Mouse (Mus musculus): ENCODE measurements around the gene Cutal.

Cutal gene

DNA sequence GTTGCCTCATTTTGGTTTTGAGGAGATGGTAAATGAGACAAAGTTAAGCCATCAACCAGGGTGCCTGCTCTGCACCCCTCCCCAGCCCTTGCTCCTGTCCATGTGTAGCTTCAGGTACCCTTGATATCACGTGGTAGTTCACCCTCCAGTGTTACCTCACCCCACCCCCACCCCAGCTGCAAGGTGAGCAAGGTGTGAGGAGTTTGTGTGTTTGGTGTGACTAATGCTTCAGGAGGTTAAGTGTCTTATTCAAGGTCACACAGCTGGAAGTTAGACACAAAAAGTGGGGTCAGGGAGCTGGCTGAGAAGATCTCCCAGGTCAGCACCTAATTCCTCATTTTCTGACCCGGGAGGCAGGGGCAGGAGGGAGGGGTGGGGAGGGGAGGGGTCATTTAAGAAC is 48.5 kb downstream of the Cutal start:
- no peak for DNase-seq

DNA sequence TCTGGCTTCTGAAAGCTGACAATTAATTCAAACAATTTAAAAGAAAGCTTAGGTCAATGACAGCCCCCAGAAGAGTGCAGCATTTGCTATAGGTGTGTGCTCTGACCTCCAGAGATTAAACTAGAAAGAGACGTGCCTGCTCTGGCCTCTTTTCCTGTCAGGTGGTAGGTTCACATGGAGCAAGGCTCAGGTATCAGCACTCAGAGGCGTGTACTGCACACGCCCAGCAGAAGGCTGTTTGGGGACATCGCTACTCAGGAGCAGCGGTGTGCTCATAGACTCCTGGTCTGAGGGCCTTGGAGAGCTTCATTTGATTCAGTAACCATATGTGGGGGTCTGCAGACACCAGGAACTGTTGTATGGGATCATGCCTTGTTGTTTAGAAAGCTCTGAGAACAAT is 53.1 kb downstream of the Cutal start:
- no peak for DNase-seq

DNA sequence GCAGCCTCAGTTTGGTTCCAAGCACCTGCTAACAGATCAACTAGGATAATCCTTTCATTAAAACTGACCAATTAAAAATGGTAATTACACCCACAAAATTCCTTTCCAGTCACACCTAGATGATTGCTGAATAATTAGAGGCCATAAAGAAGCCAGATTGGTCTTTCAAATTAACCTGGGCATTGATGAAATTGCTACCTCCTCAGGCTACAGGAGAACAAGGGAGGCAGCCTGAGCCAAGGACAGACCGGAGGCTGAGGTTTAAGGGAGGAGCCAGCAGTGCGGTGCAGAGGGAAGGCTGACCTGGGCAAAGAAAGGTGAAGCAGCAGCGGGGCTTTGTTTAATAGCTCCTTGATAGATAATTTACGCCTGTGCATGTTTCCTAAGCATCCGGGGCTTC is 63.3 kb downstream of the Cutal start:
- no peak for DNase-seq

DNA sequence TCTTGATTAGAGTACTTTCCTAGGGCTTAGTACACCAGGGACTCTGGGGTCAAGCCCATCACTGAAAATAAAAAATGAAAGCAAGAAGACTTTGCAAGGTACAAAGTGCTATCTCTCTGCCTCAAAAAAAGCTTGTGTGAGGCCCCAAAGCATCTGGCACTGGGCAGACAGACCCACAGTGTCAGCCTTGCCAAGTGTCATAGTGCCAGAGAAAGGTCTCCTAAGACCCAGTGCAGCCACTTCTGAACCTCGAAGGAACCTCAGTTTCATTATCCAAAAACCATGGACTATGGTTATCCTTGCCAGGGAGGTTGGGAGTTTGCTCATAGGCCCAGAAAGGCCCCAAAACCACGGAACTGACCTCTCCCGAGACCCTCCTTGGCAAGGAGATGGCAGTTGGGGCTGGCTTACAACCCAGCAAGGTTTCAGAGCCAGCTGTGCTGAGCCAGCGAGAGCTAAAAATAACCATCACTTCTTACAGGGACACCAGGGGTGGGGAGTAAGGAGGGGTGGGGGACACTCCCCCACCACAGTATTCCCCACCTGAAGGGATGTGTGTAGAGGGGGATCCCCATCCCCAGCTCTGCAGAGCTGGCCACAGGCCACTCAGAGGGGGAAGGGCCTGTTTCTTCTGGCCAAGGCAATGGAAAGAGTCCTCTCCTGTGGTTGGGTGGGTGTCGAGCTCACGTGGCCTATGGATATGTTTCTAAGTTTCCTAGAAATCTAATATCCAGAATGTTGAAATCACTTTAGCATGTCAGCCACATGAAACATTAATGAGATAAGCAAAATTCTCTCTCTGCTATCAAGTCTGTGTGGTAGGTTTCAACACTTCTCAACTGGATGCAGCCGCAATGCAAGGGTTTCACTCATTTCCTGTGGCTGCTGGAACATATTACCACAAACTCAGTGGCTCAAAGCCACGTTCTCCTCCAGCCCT is 64.3 kb downstream of the Cutal start:
- DNase-seq = peak in 1 of 2 experiments; percentile 22

DNA sequence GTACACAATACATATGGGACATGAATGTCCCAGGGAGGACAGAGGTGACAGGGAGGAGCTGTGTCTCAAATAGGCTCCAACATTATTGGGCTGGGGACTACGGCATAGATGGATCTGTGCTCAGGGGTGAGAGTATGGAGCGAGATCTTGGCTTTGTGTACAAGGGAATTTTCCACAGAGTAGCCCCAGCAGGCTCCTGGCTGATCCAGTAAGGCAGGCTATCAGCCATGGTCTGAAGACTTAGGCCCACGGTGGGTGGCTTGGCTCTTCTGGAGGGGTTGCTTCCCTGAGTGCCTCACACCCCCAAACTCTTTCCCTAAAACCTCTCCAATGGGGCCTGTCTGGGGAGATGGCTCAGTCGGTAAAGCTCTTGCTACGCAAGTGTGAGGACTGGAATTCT is 66.0 kb downstream of the Cutal start:
- no peak for DNase-seq

DNA sequence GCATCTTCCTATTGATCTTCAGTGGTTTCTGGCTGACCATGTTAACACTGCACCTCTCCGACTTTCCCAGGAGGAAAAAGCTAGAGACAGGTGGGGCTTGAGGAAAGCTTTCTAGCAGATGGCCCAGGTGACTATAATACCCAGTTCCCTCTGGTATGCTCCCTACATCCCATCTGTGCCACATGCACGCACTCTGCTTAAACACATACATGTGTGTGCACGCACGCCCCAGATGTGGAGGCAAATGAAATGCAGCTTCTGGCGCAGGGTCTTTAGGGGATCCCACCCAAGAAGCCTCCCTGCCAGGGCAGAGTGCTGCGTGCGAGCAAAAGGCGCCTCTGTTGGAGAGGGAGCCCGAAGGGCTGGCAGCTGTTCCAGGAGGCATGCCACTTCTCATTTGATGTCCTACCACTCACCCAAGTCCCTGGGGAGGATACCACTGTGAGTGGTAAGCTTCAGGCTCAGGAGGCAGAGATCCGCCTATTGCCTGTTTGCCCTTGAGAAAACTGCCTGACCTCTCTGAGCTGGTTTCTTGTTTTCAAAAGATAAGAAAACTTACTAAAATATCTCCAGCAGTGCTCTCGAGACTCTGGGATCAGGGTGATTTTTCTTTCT is 67.0 kb downstream of the Cutal start:
- no peak for DNase-seq
